Mouse (Mus musculus) embryonic facial prominence, embryonic 11.5 days (tissue): ENCODE results near the gene Trim12a. TPM values are rescaled to one million over a fixed set of nuclear protein-coding genes. Genes with fewer than 3 reads are reported as not detected.
"Not testable (repeated sequence)": the region's sequence is repeated elsewhere in the genome, so short reads cannot be mapped to it uniquely, and the experiment has no call there.

ENCODE experiments used
- ATAC-seq: fragments of 200-750 bp; cut with Nextera tagmentation; replicated peaks from 2 replicates; pipeline ENCODE4 v1.8.0; 2017; ENCODE audit warnings: low read depth; ENCODE audit not compliant: insufficient number of reproducible peaks, low FRiP score, low TSS enrichment
- DNase-seq: peaks from one replicate; pipeline ENCODE4 v3.0.0-alpha.2; 2015; ENCODE audit warnings: low spot score
- H3K27ac ChIP-seq: fragments of 300-500 bp; sonication (generic); replicated peaks from 2 replicates; pipeline ENCODE4 v1.5.1; 2014; ENCODE audit warnings: mild to moderate bottlenecking, low read depth, low read length, control low read depth
- H3K27me3 ChIP-seq: fragments of 300-500 bp; sonication (generic); 2 replicates; pipeline ENCODE4 v1.6.1; 2014; ENCODE audit warnings: mild to moderate bottlenecking, low read length, moderate library complexity, mixed read lengths; ENCODE audit not compliant: control insufficient read depth, insufficient read depth
- H3K36me3 ChIP-seq: fragments of 300-500 bp; sonication (generic); replicated peaks from 2 replicates; pipeline ENCODE4 v1.6.1; 2014; ENCODE audit warnings: low read depth, mild to moderate bottlenecking, low read length, moderate library complexity, mixed read lengths; ENCODE audit not compliant: control insufficient read depth, insufficient read depth
- H3K4me1 ChIP-seq: fragments of 300-500 bp; sonication (generic); 2 replicates; pipeline ENCODE4 v1.6.1; 2014; ENCODE audit warnings: low read length, mixed read lengths; ENCODE audit not compliant: control insufficient read depth, insufficient read depth
- H3K4me2 ChIP-seq: fragments of 300-500 bp; sonication (generic); 2 replicates; pipeline ENCODE4 v1.6.1; 2014; ENCODE audit warnings: low read depth, mild to moderate bottlenecking, control low read depth, low read length, moderate library complexity
- H3K4me3 ChIP-seq: fragments of 300-500 bp; sonication (generic); 2 replicates; pipeline ENCODE4 v1.5.1; 2014; ENCODE audit warnings: low read depth, low read length, control low read depth
- H3K9ac ChIP-seq: fragments of 300-500 bp; sonication (generic); replicated peaks from 2 replicates; pipeline ENCODE4 v1.6.1; 2014; ENCODE audit warnings: mild to moderate bottlenecking, control low read depth, low read length
- H3K9me3 ChIP-seq: fragments of 300-500 bp; sonication (generic); replicated peaks from 2 replicates; pipeline ENCODE4 v1.6.1; 2016; ENCODE audit warnings: mild to moderate bottlenecking, low read length, inconsistent platforms, mixed read lengths; ENCODE audit not compliant: control insufficient read depth
- WGBS: fragments of 180-500 bp; shearing (Covaris S2); extraction: QIAGEN DNeasy Blood & Tissue Kit; methylation state at CpG from one replicate; pipeline ENCODE4 v1.1.7; 2014; 5-methylcytosine and 5-hydroxymethylcytosine counted together
- polyA plus RNA-seq: library from polyadenylated mRNA; unstranded; fragments of >200 nt; fragmentation: Nextera tagmentation; extraction: Ambion mirVana; gene quantifications from 2 replicates; pipeline ENCODE4 v1.2.1, GENCODE M21; 2014

The Trim12a gene
- polyA plus RNA-seq, 1 experiment from 2014 or later, result 2.9 TPM

DNA sequence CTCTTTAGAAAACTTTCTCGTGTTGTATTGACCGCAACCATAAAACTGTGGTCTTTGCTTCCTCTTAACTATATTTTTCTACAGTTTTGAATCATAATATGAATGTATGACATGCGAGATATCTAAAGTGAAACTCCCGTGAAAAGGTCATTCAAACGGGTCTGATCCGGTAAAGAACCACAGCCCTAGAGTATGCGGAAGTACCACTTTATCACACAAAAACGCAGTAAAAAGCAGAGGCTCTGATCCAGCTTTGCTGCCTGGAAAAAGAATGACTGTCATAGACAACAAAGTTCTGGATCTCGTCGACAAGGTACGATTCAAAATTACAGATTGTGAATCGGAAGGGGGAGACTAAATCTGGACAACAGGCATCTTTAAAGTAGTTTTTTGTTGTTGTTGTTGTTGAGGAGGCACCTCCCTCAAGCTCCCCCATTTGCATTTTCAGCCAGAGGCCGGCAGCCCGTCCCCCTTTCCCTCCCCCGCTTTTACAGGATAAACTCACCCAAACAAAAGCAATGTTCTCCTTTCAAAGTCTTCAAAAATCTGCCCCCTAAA, 391 bp downstream of the Trim12a start:
- 14% methylated on average over 15 of the region's 15 CpGs for WGBS
- H3K9ac ChIP-seq, result no peak overlapping the region
- H3K4me1 ChIP-seq, result no peaks in the 10 kb centered on the region
- DNase-seq (peak; percentile 4), ATAC-seq (no peak)
- H3K27ac ChIP-seq, result no peak overlapping the region
- H3K4me2 ChIP-seq, result peak overlapping the region; percentile 13; the same call in 1 of the 2 replicates
- H3K4me3 ChIP-seq, result peak overlapping the region; percentile 26
- H3K9me3 ChIP-seq, result no peaks in the 10 kb centered on the region
- H3K36me3 ChIP-seq, result no peaks in the 10 kb centered on the region
- no peaks in the 10 kb centered on the region for H3K27me3 ChIP-seq

DNA sequence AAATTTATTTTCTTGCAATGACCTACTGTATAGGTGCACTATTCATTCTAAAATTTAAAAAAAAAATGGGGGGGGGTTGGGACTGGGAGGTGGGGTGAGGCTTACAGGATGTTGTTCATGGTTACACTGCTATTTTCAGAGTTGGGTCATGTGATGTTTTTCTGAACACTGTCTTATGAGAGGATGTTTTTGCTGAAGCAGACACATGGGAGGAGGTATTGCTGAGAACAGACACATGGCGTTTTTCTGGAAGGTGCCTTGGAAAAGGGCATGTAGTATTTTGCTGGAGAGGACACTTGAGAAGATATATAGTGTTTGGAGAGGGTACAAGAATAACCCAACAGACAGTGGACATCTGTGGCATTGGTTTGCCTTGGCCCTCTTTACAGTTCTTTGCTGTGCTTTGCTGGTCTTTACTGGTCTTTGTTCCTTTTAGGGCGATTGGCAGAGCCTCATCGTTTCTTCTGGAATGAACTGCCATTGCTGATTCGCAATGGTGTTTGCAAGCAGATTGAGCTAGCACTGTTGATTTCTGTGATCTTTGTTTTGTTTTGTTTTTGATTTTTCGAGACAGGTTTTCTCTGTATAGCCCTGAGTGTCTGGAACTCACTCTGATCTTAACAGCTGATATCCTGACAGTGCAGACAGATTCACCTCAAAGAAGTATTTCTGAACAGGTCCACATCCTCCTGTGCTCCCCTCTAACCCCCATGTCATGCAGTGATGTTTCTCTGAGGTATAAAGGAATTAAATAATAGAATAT, 23.4 kb downstream of the Trim12a start:
- no peak for ATAC-seq
- no peak overlapping the region for H3K9ac ChIP-seq
- H3K27me3 ChIP-seq, result no peaks in the 10 kb centered on the region
- no peak overlapping the region for H3K27ac ChIP-seq
- WGBS, result 79% methylated on average over 5 of the region's 5 CpGs
- no peaks in the 10 kb centered on the region for H3K36me3 ChIP-seq
- H3K4me3 ChIP-seq, result no peak overlapping the region
- H3K4me2 ChIP-seq, result no peak overlapping the region
- no peak for DNase-seq
- no peaks in the 10 kb centered on the region for H3K9me3 ChIP-seq
- no peaks in the 10 kb centered on the region for H3K4me1 ChIP-seq

DNA sequence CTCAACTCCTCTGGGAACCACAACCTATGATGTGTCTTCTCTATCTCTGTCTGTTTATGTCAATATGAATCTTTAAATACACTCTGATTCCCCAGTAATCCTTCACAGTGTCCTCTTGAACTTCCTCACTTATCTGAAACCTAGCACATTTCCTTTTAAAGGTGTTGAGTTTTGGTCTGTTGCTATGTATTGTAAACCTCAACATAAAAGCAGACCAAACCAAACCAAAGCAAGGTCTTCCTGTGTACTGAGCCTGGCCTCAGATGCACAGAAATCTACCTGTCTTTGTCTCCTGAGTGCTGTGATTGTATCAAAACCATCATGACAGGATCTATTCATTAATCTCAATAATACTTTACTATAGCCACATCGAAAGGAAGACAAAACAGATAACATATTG, 24.6 kb downstream of the Trim12a start:
- Histone ChIP-seq H3K36me3 (no peaks in the 10 kb centered on the region), H3K27ac (no peak overlapping the region), H3K4me3 (no peak overlapping the region), H3K9ac (no peak overlapping the region), H3K4me2 (no peak overlapping the region), H3K9me3 (no peaks in the 10 kb centered on the region), H3K4me1 (no peaks in the 10 kb centered on the region), H3K27me3 (no peaks in the 10 kb centered on the region)
- WGBS, result 85% methylated on average over 1 of the region's 1 CpGs
- ATAC-seq (no peak), DNase-seq (no peak)

DNA sequence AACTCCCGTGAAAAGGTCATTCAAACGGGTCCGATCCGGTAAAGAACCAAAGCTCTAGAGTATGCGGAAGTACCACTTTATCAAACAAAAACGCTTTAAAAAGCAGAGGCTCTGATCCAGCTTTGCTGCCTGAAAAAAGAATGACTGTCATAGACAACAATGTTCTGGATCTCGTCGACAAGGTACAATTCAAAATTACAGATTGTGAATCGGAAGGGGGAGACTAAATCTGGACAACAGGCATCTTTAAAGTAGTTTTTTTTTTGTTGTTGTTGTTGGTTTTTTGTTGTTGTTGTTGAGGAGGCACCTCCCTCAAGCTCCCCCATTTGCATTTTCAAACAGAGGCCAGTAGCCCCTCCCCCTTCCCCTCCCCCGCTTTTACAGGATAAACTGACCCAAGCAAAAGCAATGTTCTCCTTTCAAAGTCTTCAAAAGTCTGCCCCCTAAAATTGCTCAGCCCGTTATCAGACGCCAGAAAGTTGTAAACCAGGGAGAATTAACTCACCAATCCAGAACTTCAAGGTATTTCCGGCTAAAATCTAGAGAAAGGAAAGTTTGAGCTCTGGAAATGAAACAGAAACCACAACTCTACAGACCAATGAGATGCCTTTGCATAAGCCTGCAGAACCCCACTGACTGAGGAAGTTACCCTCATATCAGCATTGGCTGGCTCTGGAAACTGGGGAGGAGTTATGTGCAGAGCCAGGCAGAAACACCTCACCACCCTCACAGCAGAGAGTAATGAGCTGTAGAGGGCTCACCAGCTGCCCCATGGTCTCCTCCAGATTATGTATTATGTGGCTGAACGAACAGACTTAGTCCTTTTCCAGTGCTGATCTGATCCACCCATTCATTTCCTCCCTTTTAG, 27.5 kb downstream of the Trim12a start, which contains the start of gene Trim5:
Trim5 (minus strand) TSS at position 519 of the 868 bp plus-strand sequence.
- H3K27me3 ChIP-seq, H3K27ac ChIP-seq, ATAC-seq, H3K9me3 ChIP-seq, H3K4me1 ChIP-seq, H3K4me2 ChIP-seq, H3K9ac ChIP-seq, DNase-seq, H3K36me3 ChIP-seq, H3K4me3 ChIP-seq: not testable (repeated sequence)
- WGBS, result 38% methylated on average over 14 of the region's 14 CpGs

DNA sequence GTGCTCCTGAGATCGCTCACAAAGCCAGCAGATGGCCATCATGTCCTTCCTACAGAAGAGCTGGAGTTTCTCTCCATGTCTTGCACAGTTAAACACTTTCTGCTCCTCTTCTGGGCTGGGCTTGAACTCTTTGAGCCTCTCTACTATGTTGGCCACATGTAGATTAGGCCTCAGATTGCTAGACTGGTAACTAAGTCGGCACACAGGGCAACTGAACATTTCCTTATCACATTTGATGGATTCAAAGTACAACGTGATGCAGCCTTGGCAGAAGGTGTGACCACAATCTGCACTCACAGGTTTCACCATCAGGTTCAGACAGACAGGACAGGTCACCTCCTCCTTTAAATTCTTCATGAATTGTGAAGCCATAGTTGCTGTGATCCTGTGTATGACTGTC, 35.9 kb downstream of the Trim12a start:
- not testable (repeated sequence) for H3K9ac ChIP-seq, H3K27ac ChIP-seq, ATAC-seq, H3K4me2 ChIP-seq, H3K4me3 ChIP-seq, H3K9me3 ChIP-seq, DNase-seq, H3K4me1 ChIP-seq, H3K27me3 ChIP-seq, H3K36me3 ChIP-seq
- 81% methylated on average over 3 of the region's 3 CpGs for WGBS

DNA sequence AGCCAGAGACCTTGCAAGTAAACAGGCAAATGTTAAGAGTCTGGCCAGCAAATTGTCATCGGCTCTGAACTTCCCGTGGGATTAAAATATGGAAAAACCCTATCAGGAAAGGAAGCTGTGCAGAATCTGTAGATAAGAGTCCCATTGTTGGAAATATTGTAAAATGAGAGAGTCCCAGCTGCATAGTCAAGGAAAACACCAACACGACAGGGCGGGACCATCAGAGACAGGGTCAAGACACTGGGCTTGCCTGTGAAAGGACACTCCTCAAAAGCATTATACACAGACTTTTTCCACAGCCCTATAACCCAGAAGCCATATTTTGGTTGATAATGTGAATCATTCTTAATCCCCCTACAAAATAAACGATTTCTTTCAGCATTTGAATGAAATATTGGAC, 49.9 kb downstream of the Trim12a start:
- H3K36me3 ChIP-seq, ATAC-seq, H3K4me3 ChIP-seq, H3K9me3 ChIP-seq, H3K4me1 ChIP-seq, H3K9ac ChIP-seq, H3K27me3 ChIP-seq, H3K27ac ChIP-seq, H3K4me2 ChIP-seq, DNase-seq: not testable (repeated sequence)
- WGBS, result 79% methylated on average over 3 of the region's 5 CpGs

DNA sequence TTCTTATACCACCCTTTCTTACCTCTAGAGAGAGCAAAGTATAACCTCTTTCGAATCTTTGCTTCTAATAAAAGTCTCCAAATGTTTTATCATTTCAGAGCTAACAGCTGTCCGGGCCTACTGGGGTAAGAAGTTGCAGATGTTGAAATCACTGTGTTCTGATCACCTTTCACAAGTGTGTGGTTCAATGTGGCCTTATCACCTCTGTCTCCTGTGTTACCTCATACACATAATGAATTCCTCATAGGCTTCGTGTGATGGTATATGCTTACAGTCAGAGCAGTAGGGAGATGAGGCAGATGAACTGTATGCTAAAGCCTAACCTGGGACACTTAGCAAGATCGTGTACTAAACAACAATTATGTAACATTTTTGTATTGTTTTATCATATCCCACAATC, 54.9 kb downstream of the Trim12a start:
- not testable (repeated sequence) for H3K27me3 ChIP-seq, H3K4me3 ChIP-seq, H3K4me1 ChIP-seq, H3K9me3 ChIP-seq, H3K27ac ChIP-seq, ATAC-seq, H3K4me2 ChIP-seq, DNase-seq, H3K36me3 ChIP-seq, H3K9ac ChIP-seq
- 91% methylated on average over 4 of the region's 4 CpGs for WGBS
